Mouse (Mus musculus): Measurements from ENCODE around the gene App.
A peak's percentile ranks its signal among the peaks of the same experiment; 100 is the strongest.

- TF ChIP-seq CTCF (IDR thresholded peaks at IDR 0.05; ENCODE audit: borderline replicate concordance, control insufficient read depth, extremely low read depth, insufficient read depth, low read length, poor library complexity) (no peak), POLR2A (IDR thresholded peaks at IDR 0.05; ENCODE audit: control insufficient read depth, extremely low read depth, insufficient read depth, low read length, poor library complexity) (0 out of 2 replicates have a peak, but pooled peaks have one; percentile 4)
Measured at GRCm38 (mm10) chr16:85172571-85173372, 794 bp downstream of the App start.

All from thymus, adult 2 months (tissue).